Mouse (Mus musculus) intestine, embryonic 15.5 days (tissue): ENCODE results near the gene Fancd2os. TPM values are rescaled to one million over a fixed set of nuclear protein-coding genes. Genes with fewer than 3 reads are reported as not detected.

Source experiments
- polyA plus RNA-seq: library from polyadenylated mRNA; unstranded; fragments of >200 nt; fragmentation: Nextera tagmentation; extraction: Ambion mirVana; gene quantifications from 2 replicates; pipeline ENCODE4 v1.2.1, GENCODE M21; 2015

Fancd2os gene
- polyA plus RNA-seq, 1 experiment from 2014 or later = not detected

Other genes with a start within 250 kb of the Fancd2os start
- gene Tada3, start 222.8 kb downstream of the Fancd2os start, polyA plus RNA-seq = 41.3 and 44.0 TPM in 2 replicates
- gene Arpc4, start 222.6 kb downstream of the Fancd2os start, polyA plus RNA-seq = 414 and 427 TPM in 2 replicates
- gene Ttll3, start 211.5 kb downstream of the Fancd2os start, polyA plus RNA-seq = 3.7 and 4.1 TPM in 2 replicates
- gene Rpusd3, start 181.4 kb downstream of the Fancd2os start, polyA plus RNA-seq = 24.3 and 25.6 TPM in 2 replicates
- gene Cidec, start 165.0 kb downstream of the Fancd2os start, polyA plus RNA-seq = 11.8 and 12.8 TPM in 2 replicates
- 83.8 and 87.7 TPM in 2 replicates for gene Jagn1, start 158.1 kb downstream of the Fancd2os start, polyA plus RNA-seq
- gene Il17re, start 142.2 kb downstream of the Fancd2os start, polyA plus RNA-seq = 7.8 and 8.4 TPM in 2 replicates
- 26.6 and 27.2 TPM in 2 replicates for gene Il17rc, start 129.3 kb downstream of the Fancd2os start, polyA plus RNA-seq
- gene Creld1, start 117.4 kb downstream of the Fancd2os start, polyA plus RNA-seq = 21.9 and 22.7 TPM in 2 replicates
- gene Prrt3, start 98.8 kb downstream of the Fancd2os start, polyA plus RNA-seq = 0.43 and 0.45 TPM in 2 replicates
- 84.2 and 88.3 TPM in 2 replicates for gene Emc3, start 69.1 kb downstream of the Fancd2os start, polyA plus RNA-seq
- gene Fancd2, start 69.0 kb downstream of the Fancd2os start, polyA plus RNA-seq = 9.6 and 10.3 TPM in 2 replicates
- gene Brk1, start 4.1 kb upstream of the Fancd2os start, polyA plus RNA-seq = 198 and 201 TPM in 2 replicates
- gene Vhl, start 23.2 kb upstream of the Fancd2os start, polyA plus RNA-seq = 33.3 and 37.5 TPM in 2 replicates
- gene Irak2, start 37.8 kb upstream of the Fancd2os start, polyA plus RNA-seq = 11.0 and 13.9 TPM in 2 replicates
- gene Tatdn2, start 96.3 kb upstream of the Fancd2os start, polyA plus RNA-seq = 0.97 and 1.2 TPM in 2 replicates
- gene Ghrl, start 119.2 kb upstream of the Fancd2os start, polyA plus RNA-seq = 103 and 125 TPM in 2 replicates
- gene Sec13, start 140.0 kb upstream of the Fancd2os start, polyA plus RNA-seq = 254 and 276 TPM in 2 replicates